18 mouse cellular contexts compared by ENCODE assay signal in the genomic region with DNA sequence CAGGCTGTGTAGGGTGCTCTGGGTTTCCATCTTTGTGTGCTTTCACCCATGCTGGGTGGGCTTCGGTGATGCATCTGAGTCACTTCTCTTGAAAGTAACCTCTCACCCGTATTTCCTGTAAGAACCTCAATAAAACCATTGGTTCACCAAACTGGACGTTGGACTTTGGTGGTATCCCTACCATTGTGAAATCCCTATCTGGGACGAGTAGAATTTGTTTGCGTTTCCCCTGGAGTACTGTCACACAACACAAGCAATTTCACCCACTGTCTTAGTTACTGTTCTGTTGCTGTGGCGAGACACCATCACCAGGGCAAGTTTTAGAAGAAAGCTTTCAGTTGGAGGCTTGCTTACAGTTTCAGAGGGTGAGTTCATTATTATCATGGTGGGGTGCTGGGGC. TPM values are rescaled to one million over a fixed set of nuclear protein-coding genes. Genes with fewer than 3 reads are reported as not detected.
"Had no signal": no experiment of that assay in that cellular context is flagged by ENCODE, and none has a peak within 500 bp of the region (broad histone marks: within the 10 kb centered on the region; RNA-seq: fewer than 3 reads in every experiment).

No protein-coding gene starts in this region.

- ATAC-seq: lung, postnatal 0 days; midbrain, embryonic 13.5 days; midbrain, embryonic 15.5 days had no signal

- H3K9ac ChIP-seq: limb, embryonic 13.5 days; limb, embryonic 15.5 days; lung, embryonic 15.5 days; midbrain, embryonic 13.5 days; midbrain, embryonic 15.5 days; neural tube, embryonic 12.5 days; stomach, embryonic 15.5 days had no signal

- H3K4me3 ChIP-seq: limb, embryonic 13.5 days; limb, embryonic 15.5 days; lung, embryonic 15.5 days; megakaryocyte, embryonic 14.5 days; midbrain, embryonic 13.5 days; midbrain, embryonic 15.5 days; neural tube, embryonic 12.5 days; stomach, embryonic 15.5 days had no signal

- H3K4me1 ChIP-seq: limb, embryonic 13.5 days; limb, embryonic 15.5 days; lung, embryonic 15.5 days; megakaryocyte, embryonic 14.5 days; midbrain, embryonic 13.5 days; midbrain, embryonic 15.5 days; neural tube, embryonic 12.5 days; stomach, embryonic 15.5 days had no signal

- H3K36me3 ChIP-seq: limb, embryonic 13.5 days; limb, embryonic 15.5 days; lung, embryonic 15.5 days; midbrain, embryonic 15.5 days; neural tube, embryonic 12.5 days; stomach, embryonic 15.5 days had no signal

- H3K27me3 ChIP-seq: limb, embryonic 13.5 days; limb, embryonic 15.5 days; lung, embryonic 15.5 days; midbrain, embryonic 13.5 days; midbrain, embryonic 15.5 days; neural tube, embryonic 12.5 days; stomach, embryonic 15.5 days had no signal

- H3K4me2 ChIP-seq: limb, embryonic 13.5 days; limb, embryonic 15.5 days; lung, embryonic 15.5 days; midbrain, embryonic 11.5 days; midbrain, embryonic 13.5 days; midbrain, embryonic 15.5 days; neural tube, embryonic 12.5 days; stomach, embryonic 15.5 days had no signal

- H3K27ac ChIP-seq: limb, embryonic 13.5 days; limb, embryonic 15.5 days; lung, embryonic 15.5 days; macrophage; midbrain, embryonic 13.5 days; midbrain, embryonic 15.5 days; neural tube, embryonic 12.5 days; stomach, embryonic 15.5 days; stomach, postnatal 0 days had no signal

- H3K9me3 ChIP-seq: limb, embryonic 13.5 days; limb, embryonic 15.5 days; lung, embryonic 15.5 days; midbrain, embryonic 13.5 days; neural tube, embryonic 12.5 days; stomach, embryonic 15.5 days had no signal

- DNase-seq: lung, postnatal 14 days; lung, postnatal 36 days; right cerebral cortex, postnatal 14 days; thymus, adult 2 months; thymus, postnatal 36 days had no signal

RNA-seq across cellular contexts. Expression of gene Pnmal1, which starts 8.9 kb away (rescaled TPM):
- polyA plus RNA-seq: lung, postnatal 0 days; macrophage; spleen, adult 2 months; thymus, adult 2 months had no signal

RNA-seq across cellular contexts. Expression of gene Gm42372, which starts 14.5 kb away (rescaled TPM):
- polyA plus RNA-seq: macrophage had no signal

RNA-seq across cellular contexts. Expression of gene Pnmal2, which starts 23.9 kb away (rescaled TPM):
- polyA plus RNA-seq: macrophage had no signal
